Mouse (Mus musculus) limb, embryonic 11.5 days (tissue): ENCODE data around the gene C130050O18Rik. TPM values are rescaled to one million over a fixed set of nuclear protein-coding genes. Genes with fewer than 3 reads are reported as not detected.

Experiments used
- ATAC-seq: fragments of 200-750 bp; cut with Nextera tagmentation; 2 replicates; pipeline ENCODE4 v1.8.0; 2017; ENCODE audit warnings: low read depth; ENCODE audit not compliant: insufficient number of reproducible peaks, low FRiP score, low TSS enrichment
- DNase-seq: peaks from one replicate; pipeline ENCODE4 v3.0.0-alpha.2; 2015; ENCODE audit warnings: low spot score
- H3K27ac ChIP-seq: fragments of 300-500 bp; sonication (generic); replicated peaks from 2 replicates; pipeline ENCODE4 v1.5.1; 2014; ENCODE audit warnings: low read depth, mild to moderate bottlenecking, low read length
- H3K27me3 ChIP-seq: fragments of 300-500 bp; sonication (generic); 2 replicates; pipeline ENCODE4 v1.6.1; 2014; ENCODE audit warnings: mild to moderate bottlenecking, low read length, mixed read lengths; ENCODE audit not compliant: control insufficient read depth, insufficient read depth
- H3K36me3 ChIP-seq: fragments of 300-500 bp; sonication (generic); 2 replicates; pipeline ENCODE4 v1.6.1; 2014; ENCODE audit warnings: mild to moderate bottlenecking, low read length, moderate library complexity, mixed read lengths; ENCODE audit not compliant: control insufficient read depth, insufficient read depth
- H3K4me1 ChIP-seq: fragments of 300-500 bp; sonication (generic); 2 replicates; pipeline ENCODE4 v1.6.1; 2014; ENCODE audit warnings: low read length, mixed read lengths; ENCODE audit not compliant: control insufficient read depth, insufficient read depth
- H3K4me2 ChIP-seq: fragments of 300-500 bp; sonication (generic); 2 replicates; pipeline ENCODE4 v1.6.1; 2014; ENCODE audit warnings: low read depth, mild to moderate bottlenecking, moderate library complexity; ENCODE audit not compliant: severe bottlenecking
- H3K4me3 ChIP-seq: fragments of 300-500 bp; sonication (generic); 2 replicates; pipeline ENCODE4 v1.5.1; 2014; ENCODE audit warnings: low read depth, low read length
- H3K9ac ChIP-seq: fragments of 300-500 bp; sonication (generic); 2 replicates; pipeline ENCODE4 v1.6.1; 2014; ENCODE audit warnings: mild to moderate bottlenecking, low read length
- H3K9me3 ChIP-seq: fragments of 300-500 bp; sonication (generic); 2 replicates; pipeline ENCODE4 v1.6.1; 2016; ENCODE audit warnings: low read length; ENCODE audit not compliant: control insufficient read depth
- WGBS: fragments of 180-500 bp; shearing (Covaris S2); extraction: QIAGEN DNeasy Blood & Tissue Kit; methylation state at CpG from one replicate; pipeline ENCODE4 v1.1.7; 2014; 5-methylcytosine and 5-hydroxymethylcytosine counted together
- polyA plus RNA-seq: library from polyadenylated mRNA; unstranded; fragments of >200 nt; fragmentation: Nextera tagmentation; extraction: Ambion mirVana; gene quantifications from 2 replicates; pipeline ENCODE4 v1.2.1, GENCODE M21; 2014

Gene C130050O18Rik
- polyA plus RNA-seq, 1 experiment from 2014 or later, result 0.89 TPM

- Histone ChIP-seq H3K4me3 (no peak overlapping the region), H3K4me2 (no peak overlapping the region), H3K27me3 (no peaks in the 10 kb centered on the region), H3K27ac (no peak overlapping the region), H3K9ac (no peak overlapping the region), H3K9me3 (no peaks in the 10 kb centered on the region), H3K36me3 (no peaks in the 10 kb centered on the region), H3K4me1 (no peaks in the 10 kb centered on the region; the same call in 1 of the 2 replicates)
- ATAC-seq (no peak), DNase-seq (no peak)
- WGBS, result 65% methylated on average over 7 of the region's 7 CpGs
These were observed 27.8 kb downstream of the C130050O18Rik start for GRCm38 (mm10) chr5:139432747-139433508.

GRCm38 (mm10) chr5:139433842-139434568 is 28.9 kb downstream of the C130050O18Rik start:
- Histone ChIP-seq H3K4me3 (no peak overlapping the region), H3K9ac (no peak overlapping the region), H3K4me2 (no peak overlapping the region), H3K27ac (no peak overlapping the region), H3K27me3 (no peaks in the 10 kb centered on the region), H3K36me3 (no peaks in the 10 kb centered on the region), H3K9me3 (no peaks in the 10 kb centered on the region), H3K4me1 (no peaks in the 10 kb centered on the region; the same call in 1 of the 2 replicates)
- no peak for ATAC-seq
- WGBS, result 89% methylated on average over 9 of the region's 9 CpGs
- DNase-seq, result no peak

- DNase-seq (no peak), ATAC-seq (no peak)
- Histone ChIP-seq H3K9ac (no peak overlapping the region), H3K4me1 (no peaks in the 10 kb centered on the region), H3K4me2 (no peak overlapping the region), H3K4me3 (no peak overlapping the region), H3K9me3 (no peaks in the 10 kb centered on the region), H3K27ac (no peak overlapping the region), H3K27me3 (no peaks in the 10 kb centered on the region), H3K36me3 (no peaks in the 10 kb centered on the region)
- WGBS, result 73% methylated on average over 8 of the region's 8 CpGs
These were observed 29.9 kb downstream of the C130050O18Rik start for GRCm38 (mm10) chr5:139434940-139435339.

GRCm38 (mm10) chr5:139437769-139438168 is 32.7 kb downstream of the C130050O18Rik start:
- Histone ChIP-seq H3K9ac (no peak overlapping the region), H3K4me3 (no peak overlapping the region), H3K27me3 (no peaks in the 10 kb centered on the region), H3K4me1 (no peaks in the 10 kb centered on the region), H3K27ac (no peak overlapping the region), H3K4me2 (no peak overlapping the region), H3K36me3 (no peaks in the 10 kb centered on the region), H3K9me3 (no peaks in the 10 kb centered on the region)
- WGBS, result 87% methylated on average over 4 of the region's 4 CpGs
- no peak for DNase-seq
- no peak for ATAC-seq

- H3K36me3 ChIP-seq, result no peaks in the 10 kb centered on the region
- no peaks in the 10 kb centered on the region for H3K9me3 ChIP-seq
- H3K4me1 ChIP-seq, result no peaks in the 10 kb centered on the region
- no peak overlapping the region for H3K4me2 ChIP-seq
- H3K9ac ChIP-seq, result no peak overlapping the region
- H3K4me3 ChIP-seq, result no peak overlapping the region
- 92% methylated on average over 12 of the region's 12 CpGs for WGBS
- DNase-seq (no peak), ATAC-seq (no peak)
- H3K27me3 ChIP-seq, result no peaks in the 10 kb centered on the region
- H3K27ac ChIP-seq, result no peak overlapping the region
These were observed 33.4 kb downstream of the C130050O18Rik start for GRCm38 (mm10) chr5:139438440-139438839.

GRCm38 (mm10) chr5:139440451-139440850 is 35.4 kb downstream of the C130050O18Rik start:
- DNase-seq (no peak), ATAC-seq (no peak)
- no peaks in the 10 kb centered on the region for H3K36me3 ChIP-seq
- H3K4me2 ChIP-seq, result no peak overlapping the region
- no peak overlapping the region for H3K9ac ChIP-seq
- WGBS, result 94% methylated on average over 5 of the region's 5 CpGs
- no peak overlapping the region for H3K4me3 ChIP-seq
- no peak overlapping the region for H3K27ac ChIP-seq
- H3K27me3 ChIP-seq, result no peaks in the 10 kb centered on the region
- no peaks in the 10 kb centered on the region for H3K9me3 ChIP-seq
- H3K4me1 ChIP-seq, result no peaks in the 10 kb centered on the region

- Histone ChIP-seq H3K27me3 (no peaks in the 10 kb centered on the region), H3K36me3 (no peaks in the 10 kb centered on the region), H3K4me1 (no peaks in the 10 kb centered on the region), H3K4me3 (no peak overlapping the region), H3K9ac (no peak overlapping the region), H3K27ac (no peak overlapping the region), H3K9me3 (no peaks in the 10 kb centered on the region), H3K4me2 (no peak overlapping the region)
- WGBS, result 93% methylated on average over 11 of the region's 11 CpGs
- DNase-seq, result no peak
- ATAC-seq, result no peak
These were observed 36.0 kb downstream of the C130050O18Rik start for GRCm38 (mm10) chr5:139440926-139441725.

DNA sequence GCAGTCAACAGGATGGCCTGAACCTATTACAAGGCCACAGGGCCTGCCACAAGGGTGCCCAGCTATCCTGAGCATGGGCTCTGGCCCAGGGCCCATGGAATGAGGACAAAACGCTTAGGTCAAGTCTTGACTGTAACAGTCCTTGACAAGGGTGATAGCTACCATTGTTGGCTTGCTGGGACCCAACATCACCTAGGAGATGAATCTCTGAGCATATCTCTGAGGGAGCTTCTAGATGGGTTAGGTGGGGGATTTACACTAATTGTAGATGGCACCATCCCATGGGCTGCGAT is 36.6 kb downstream of the C130050O18Rik start:
- ATAC-seq, result no peak
- DNase-seq, result no peak
- 94% methylated on average over 2 of the region's 2 CpGs for WGBS

More for the DNA sequence above, 36.6 kb downstream of the C130050O18Rik start:
- H3K4me1 ChIP-seq, result no peaks in the 10 kb centered on the region
- H3K36me3 ChIP-seq, result no peaks in the 10 kb centered on the region
- H3K27me3 ChIP-seq, result no peaks in the 10 kb centered on the region
- no peak overlapping the region for H3K27ac ChIP-seq
- no peaks in the 10 kb centered on the region for H3K9me3 ChIP-seq
- H3K9ac ChIP-seq, result no peak overlapping the region
- no peak overlapping the region for H3K4me2 ChIP-seq
- H3K4me3 ChIP-seq, result no peak overlapping the region
